Mouse (Mus musculus) kidney, adult 2 months (tissue): Measurements from ENCODE around the gene Ttc7.

Source experiments
- CTCF ChIP-seq: fragments of 200-500 bp; conservative IDR thresholded peaks from 2 replicates; pipeline ENCODE4 v1.5.1; 2011; ENCODE audit warnings: low read depth, mild to moderate bottlenecking, control low read depth, low read length, moderate library complexity, mixed read lengths; ENCODE audit not compliant: insufficient read depth, insufficient read length
- POLR2A ChIP-seq: fragments of 200-500 bp; IDR thresholded peaks from one replicate; pipeline ENCODE4 v1.6.1; 2011; ENCODE audit warnings: low read depth, low read length, control low read depth

- no peak for TF ChIP-seq CTCF
- no peak for TF ChIP-seq POLR2A
These were observed 73.6 kb downstream of the Ttc7 start for GRCm38 (mm10) chr17:87356261-87356660.
